Mouse (Mus musculus) kidney, postnatal 4 days (tissue): ENCODE results near the gene Ncbp2.
"Not testable (repeated sequence)": the region's sequence is repeated elsewhere in the genome, so short reads cannot be mapped to it uniquely, and the experiment has no call there.

Source experiments
- DNase-seq, 2 experiments: peaks; one replicate each; pipeline ENCODE4 v3.0.0; 2021; ENCODE audit warnings: mixed read lengths in 2 of 2

The Ncbp2 gene

GRCm38 (mm10) chr16:31935091-31935979, 13.0 kb upstream of the Ncbp2 start:
- peak; percentile 31 to 38 for DNase-seq

GRCm38 (mm10) chr16:31936568-31936967, 11.7 kb upstream of the Ncbp2 start:
- no peak for DNase-seq

- DNase-seq = no peak
Measured at GRCm38 (mm10) chr16:31938856-31939255, 9.5 kb upstream of the Ncbp2 start.

- DNase-seq = no peak
Measured at GRCm38 (mm10) chr16:31940586-31940985, 7.7 kb upstream of the Ncbp2 start.

GRCm38 (mm10) chr16:31943980-31944379, 4.3 kb upstream of the Ncbp2 start:
- peak; percentile 88 to 90 for DNase-seq

GRCm38 (mm10) chr16:31944698-31945255, 3.5 kb upstream of the Ncbp2 start:
- no peak for DNase-seq

GRCm38 (mm10) chr16:31945372-31945771, 2.9 kb upstream of the Ncbp2 start:
- no peak for DNase-seq

- not testable (repeated sequence) for DNase-seq
Measured at GRCm38 (mm10) chr16:31945986-31946385, 2.3 kb upstream of the Ncbp2 start.

- DNase-seq = no peak
Measured at GRCm38 (mm10) chr16:31947333-31947732, 980 bp upstream of the Ncbp2 start.

GRCm38 (mm10) chr16:31947901-31948316, 404 bp upstream of the Ncbp2 start:
- DNase-seq = no peak

GRCm38 (mm10) chr16:31963224-31963623, 14.9 kb downstream of the Ncbp2 start:
- no peak for DNase-seq

- no peak for DNase-seq
Measured at GRCm38 (mm10) chr16:31975258-31975657, 26.9 kb downstream of the Ncbp2 start.

- no peak for DNase-seq
Measured at GRCm38 (mm10) chr16:31979501-31979900, 31.2 kb downstream of the Ncbp2 start.

GRCm38 (mm10) chr16:31980946-31981345, 32.6 kb downstream of the Ncbp2 start:
- no peak for DNase-seq

- no peak for DNase-seq
Measured at GRCm38 (mm10) chr16:31992039-31992438, 43.7 kb downstream of the Ncbp2 start.

GRCm38 (mm10) chr16:31993195-31993594, 44.9 kb downstream of the Ncbp2 start:
- DNase-seq = no peak

GRCm38 (mm10) chr16:31993946-31994345, 45.6 kb downstream of the Ncbp2 start:
- no peak for DNase-seq

- no peak for DNase-seq
Measured at GRCm38 (mm10) chr16:31996371-31996770, 48.1 kb downstream of the Ncbp2 start.

- peak; percentile 94 to 96 for DNase-seq
Measured at GRCm38 (mm10) chr16:32002509-32003477, 54.5 kb downstream of the Ncbp2 start, which contains the start of gene Senp5. Gene Senp5 (minus strand): TSS chr16:32003287.

GRCm38 (mm10) chr16:32004731-32005130, 56.4 kb downstream of the Ncbp2 start:
- no peak for DNase-seq

GRCm38 (mm10) chr16:32008529-32009293, 60.4 kb downstream of the Ncbp2 start:
- no peak for DNase-seq

GRCm38 (mm10) chr16:32009913-32010312, 61.6 kb downstream of the Ncbp2 start:
- peak in 1 of 2 experiments; percentile 15 for DNase-seq
